In genomic region chr19:48413836-48414235, GRCm38 (mm10) we compare ENCODE assay signal across 10 mouse cellular contexts.
DNase-seq lines count a peak whose midpoint lies in the region; ATAC-seq and TF ChIP-seq lines count a peak whose summit lies in the region.
"Had no signal": no experiment of that assay in that cellular context is flagged by ENCODE, and none has a peak within 500 bp of the region (broad histone marks: within the 10 kb centered on the region; RNA-seq: fewer than 3 reads in every experiment).

No protein-coding gene starts in this region.

- 46% methylated on average over 2 of the region's 2 CpGs for WGBS in liver, postnatal 0 days (ENCODE audit: insufficient replicate concordance)
- 35% methylated on average over 2 of the region's 2 CpGs for WGBS in liver, embryonic 12.5 days (ENCODE audit: insufficient replicate concordance)
- 60% methylated on average over 2 of the region's 2 CpGs for WGBS in kidney, postnatal 0 days

- H3K4me3 ChIP-seq in liver, postnatal 0 days (ENCODE audit: low read depth, low read length): no peak overlapping the region
- no peak overlapping the region for H3K4me3 ChIP-seq in liver, embryonic 12.5 days
- H3K4me3 ChIP-seq in kidney, postnatal 0 days (replicated peaks; ENCODE audit: low read depth, low read length): no peak overlapping the region
- H3K4me3 ChIP-seq: erythroblast, embryonic 14.5 days; limb, embryonic 15.5 days had no signal

- peak; percentile 50 for TF ChIP-seq CTCF in liver, postnatal 0 days (IDR thresholded peaks at IDR 0.05; ENCODE audit: low read depth)
- peak; percentile 68 for TF ChIP-seq CTCF in kidney, postnatal 0 days (IDR thresholded peaks at IDR 0.05; ENCODE audit: low read depth)

- TF ChIP-seq EP300 in liver, postnatal 0 days (IDR thresholded peaks at IDR 0.05; ENCODE audit: low read depth): no peak

- DNase-seq in cerebellum, adult 18-20 months: peak; percentile 14
- no peak for DNase-seq in liver, postnatal 0 days
- peak; percentile 61 for DNase-seq in kidney, postnatal 0 days (ENCODE audit: low spot score)
- peak; percentile 57 for DNase-seq in lung, postnatal 36 days
- DNase-seq in thymus, postnatal 36 days: no peak

- no peak overlapping the region for H3K9ac ChIP-seq in liver, postnatal 0 days (replicated peaks)
- H3K9ac ChIP-seq in liver, embryonic 12.5 days: no peak overlapping the region
- H3K9ac ChIP-seq in kidney, postnatal 0 days (ENCODE audit: low read depth, low read length): no peak overlapping the region
- H3K9ac ChIP-seq: limb, embryonic 15.5 days had no signal

- H3K4me2 ChIP-seq in liver, postnatal 0 days (ENCODE audit: low read depth, low read length): no peak overlapping the region
- H3K4me2 ChIP-seq in liver, embryonic 12.5 days: no peak overlapping the region
- no peak overlapping the region for H3K4me2 ChIP-seq in kidney, postnatal 0 days (ENCODE audit: low read length)
- H3K4me2 ChIP-seq: limb, embryonic 15.5 days had no signal

- no peaks in the 10 kb centered on the region for H3K27me3 ChIP-seq in liver, postnatal 0 days (ENCODE audit: insufficient read depth, low read length)
- H3K27me3 ChIP-seq in liver, embryonic 12.5 days (replicated peaks): no peaks in the 10 kb centered on the region
- H3K27me3 ChIP-seq in kidney, postnatal 0 days (ENCODE audit: insufficient read depth, low read length): no peaks in the 10 kb centered on the region
- H3K27me3 ChIP-seq: limb, embryonic 15.5 days had no signal

- no peaks in the 10 kb centered on the region for H3K36me3 ChIP-seq in liver, postnatal 0 days (replicated peaks; ENCODE audit: insufficient read depth, low read length)
- H3K36me3 ChIP-seq in liver, embryonic 12.5 days: no peaks in the 10 kb centered on the region
- no peaks in the 10 kb centered on the region for H3K36me3 ChIP-seq in kidney, postnatal 0 days (ENCODE audit: insufficient read depth, low read length)
- H3K36me3 ChIP-seq: limb, embryonic 15.5 days had no signal

- H3K4me1 ChIP-seq in liver, postnatal 0 days (ENCODE audit: insufficient read depth): no peaks in the 10 kb centered on the region
- H3K4me1 ChIP-seq in liver, embryonic 12.5 days: no peaks in the 10 kb centered on the region
- no peaks in the 10 kb centered on the region for H3K4me1 ChIP-seq in kidney, postnatal 0 days (replicated peaks; ENCODE audit: insufficient read depth, low read length)
- H3K4me1 ChIP-seq: limb, embryonic 15.5 days had no signal

- ATAC-seq in cerebellum, adult (ENCODE audit: insufficient number of reproducible peaks, low FRiP score, low TSS enrichment): no peak
- ATAC-seq in liver, postnatal 0 days: no peak
- no peak for ATAC-seq in liver, embryonic 12.5 days
- ATAC-seq in kidney, postnatal 0 days (replicated peaks; ENCODE audit: low FRiP score, low read depth): no peak
- no peak for ATAC-seq in erythroid progenitor cell, adult 5-6 weeks (replicated peaks; ENCODE audit: low FRiP score, poor library complexity, severe bottlenecking)

- H3K27ac ChIP-seq in liver, postnatal 0 days (ENCODE audit: low read depth): no peak overlapping the region
- no peak overlapping the region for H3K27ac ChIP-seq in liver, embryonic 12.5 days
- no peak overlapping the region for H3K27ac ChIP-seq in kidney, postnatal 0 days
- H3K27ac ChIP-seq: limb, embryonic 15.5 days had no signal

- no peaks in the 10 kb centered on the region for H3K9me3 ChIP-seq in liver, postnatal 0 days (ENCODE audit: low read length)
- no peaks in the 10 kb centered on the region for H3K9me3 ChIP-seq in liver, embryonic 12.5 days (replicated peaks)
- no peaks in the 10 kb centered on the region for H3K9me3 ChIP-seq in kidney, postnatal 0 days (replicated peaks; ENCODE audit: low read length)
- H3K9me3 ChIP-seq: limb, embryonic 15.5 days had no signal

Comparison
In these comparisons a context has a peak if more than half of its experiments do, and no peak if none do; other contexts are left out.
1. DNase-seq: peak in cerebellum, adult 18-20 months (2 of 2), kidney, postnatal 0 days (single experiment) and lung, postnatal 36 days (single experiment); none in liver, postnatal 0 days (single experiment) and thymus, postnatal 36 days (0 of 2).